16 mouse cellular contexts compared by ENCODE assay signal in the genomic region with DNA sequence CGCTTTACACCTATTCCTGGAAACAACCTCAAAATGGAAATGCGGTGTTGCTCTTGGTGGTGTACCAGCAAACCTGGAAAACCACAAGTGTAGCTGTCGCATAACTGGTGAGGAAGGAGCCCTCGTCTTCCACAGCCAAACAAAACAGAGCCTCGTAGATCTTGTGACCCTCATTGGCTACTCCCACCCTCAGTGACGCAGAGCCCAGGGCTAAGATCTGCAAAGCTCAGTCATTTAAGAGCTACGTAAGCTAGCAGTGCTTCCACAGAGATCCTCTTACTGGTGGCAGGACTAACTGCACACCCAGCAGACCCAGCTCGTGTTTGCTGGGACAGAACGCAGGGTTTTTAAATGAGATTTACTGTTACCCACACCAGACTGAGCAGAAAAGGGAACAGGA.
A peak's percentile ranks its signal among the peaks of the same experiment; 100 is the strongest.
DNase-seq lines count a peak whose midpoint lies in the region; ATAC-seq lines count a peak whose summit lies in the region.
"Had no signal": no experiment of that assay in that cellular context is flagged by ENCODE, and none has a peak within 500 bp of the region (broad histone marks: within the 10 kb centered on the region; RNA-seq: fewer than 3 reads in every experiment).

No protein-coding gene starts in this region.

- WGBS in hindbrain, embryonic 14.5 days, result 92% methylated on average over 9 of the region's 9 CpGs

- H3K4me1 ChIP-seq in hindbrain, embryonic 14.5 days (replicated peaks; ENCODE audit: control insufficient read depth, insufficient read depth, low read length), result no peaks in the 10 kb centered on the region
- H3K4me1 ChIP-seq: heart, embryonic 15.5 days; neural tube, embryonic 12.5 days; stomach, embryonic 15.5 days had no signal

- no peak overlapping the region for H3K9ac ChIP-seq in hindbrain, embryonic 14.5 days
- H3K9ac ChIP-seq: heart, embryonic 15.5 days; midbrain, embryonic 12.5 days; neural tube, embryonic 12.5 days; stomach, embryonic 15.5 days had no signal

- no peaks in the 10 kb centered on the region for H3K9me3 ChIP-seq in hindbrain, embryonic 14.5 days (ENCODE audit: control insufficient read depth, low read length)
- H3K9me3 ChIP-seq: heart, embryonic 15.5 days; midbrain, embryonic 12.5 days; neural tube, embryonic 12.5 days; stomach, embryonic 15.5 days had no signal

- no peak overlapping the region for H3K4me3 ChIP-seq in hindbrain, embryonic 14.5 days (replicated peaks; ENCODE audit: low read length)
- H3K4me3 ChIP-seq: heart, embryonic 15.5 days; midbrain, embryonic 12.5 days; neural tube, embryonic 12.5 days; stomach, embryonic 15.5 days had no signal

- DNase-seq in frontal cortex, postnatal 14 days (ENCODE audit: low spot score in 2 of 2), result no peak
- DNase-seq in thymus, postnatal 36 days, result peak; percentile 4 to 8
- no peak for DNase-seq in thymus, postnatal 25 days
- peak; percentile 32 for DNase-seq in kidney, postnatal 10 days
- no peak for DNase-seq in testis, postnatal 14 days (ENCODE audit: low spot score)
- DNase-seq in hindbrain, embryonic 14.5 days (ENCODE audit: low spot score), result no peak
- DNase-seq in c-Kit-positive CD71-positive TER-119-positive erythroid progenitor cells, embryonic 14.5 days (ENCODE audit: low spot score), result no peak
- DNase-seq: cerebellum, postnatal 25 days; right cerebral cortex, adult 18-20 months had no signal

- peak; percentile 45 for ATAC-seq in frontal cortex, adult (ENCODE audit: low TSS enrichment)
- no peak for ATAC-seq in hindbrain, embryonic 14.5 days (ENCODE audit: low FRiP score)
- ATAC-seq: intestine, postnatal 0 days; lung, postnatal 0 days had no signal

- no peak overlapping the region for H3K4me2 ChIP-seq in hindbrain, embryonic 14.5 days (replicated peaks)
- H3K4me2 ChIP-seq: heart, embryonic 15.5 days; midbrain, embryonic 12.5 days; neural tube, embryonic 12.5 days; stomach, embryonic 15.5 days had no signal

- H3K36me3 ChIP-seq in hindbrain, embryonic 14.5 days (replicated peaks; ENCODE audit: control insufficient read depth, insufficient read depth), result peaks cover 19% of the 10 kb centered on the region
- H3K36me3 ChIP-seq: heart, embryonic 15.5 days; stomach, embryonic 15.5 days had no signal

- no peak overlapping the region for H3K27ac ChIP-seq in hindbrain, embryonic 14.5 days
- H3K27ac ChIP-seq: heart, embryonic 15.5 days; midbrain, embryonic 12.5 days; neural tube, embryonic 12.5 days; stomach, embryonic 15.5 days had no signal

- H3K27me3 ChIP-seq in hindbrain, embryonic 14.5 days (ENCODE audit: control insufficient read depth, insufficient read depth, low read length), result no peaks in the 10 kb centered on the region
- H3K27me3 ChIP-seq: heart, embryonic 15.5 days; midbrain, embryonic 12.5 days; neural tube, embryonic 12.5 days; stomach, embryonic 15.5 days had no signal

Comparison
In these comparisons a context has a peak if more than half of its experiments do, and no peak if none do; other contexts are left out.
1. DNase-seq: peak in thymus, postnatal 36 days (2 of 2) and kidney, postnatal 10 days (single experiment); none in frontal cortex, postnatal 14 days (0 of 2), thymus, postnatal 25 days (single experiment), testis, postnatal 14 days (single experiment), hindbrain, embryonic 14.5 days (single experiment) and c-Kit-positive CD71-positive TER-119-positive erythroid progenitor cells, embryonic 14.5 days (single experiment).